Comparison of ENCODE assay signal across 17 mouse cellular contexts in the genomic region with DNA sequence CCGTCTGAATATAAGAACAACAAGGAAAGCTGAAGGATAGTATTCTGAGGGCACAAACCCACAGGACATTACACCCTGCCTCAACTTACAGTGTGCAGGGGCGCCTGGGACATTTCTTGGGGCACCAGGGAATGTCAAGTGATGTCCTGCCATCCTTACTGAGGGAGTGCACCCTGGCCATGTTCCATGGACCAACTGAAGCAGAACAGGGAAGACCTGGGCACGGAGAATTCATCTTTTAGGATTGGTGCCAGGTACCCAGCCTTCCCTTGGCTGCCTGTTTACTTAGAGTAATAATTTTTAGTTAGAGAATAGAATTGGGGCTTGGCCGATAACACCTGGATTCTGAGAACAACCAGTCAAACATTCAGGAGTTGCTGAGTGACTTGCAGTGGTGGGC. TPM values are rescaled to one million over a fixed set of nuclear protein-coding genes. Genes with fewer than 3 reads are reported as not detected.
A peak's percentile ranks its signal among the peaks of the same experiment; 100 is the strongest.
DNase-seq lines count a peak whose midpoint lies in the region; ATAC-seq and TF ChIP-seq lines count a peak whose summit lies in the region.
"Had no signal": no experiment of that assay in that cellular context is flagged by ENCODE, and none has a peak within 500 bp of the region (broad histone marks: within the 10 kb centered on the region; RNA-seq: fewer than 3 reads in every experiment).

No protein-coding gene starts in this region.

- H3K9ac ChIP-seq in kidney, embryonic 15.5 days = no peak overlapping the region
- no peak overlapping the region for H3K9ac ChIP-seq in stomach, postnatal 0 days (ENCODE audit: low read length)
- H3K9ac ChIP-seq: embryonic facial prominence, embryonic 12.5 days; forebrain, embryonic 15.5 days; heart, embryonic 13.5 days; hindbrain, embryonic 15.5 days had no signal

- peak; percentile 50 to 53 for DNase-seq in cerebellum, postnatal 14 days
- DNase-seq in cerebellum, adult 11 months = no peak
- DNase-seq in kidney, adult 2 months = peak; percentile 92
- peak; percentile 72 for DNase-seq in kidney, postnatal 14 days
- no peak for DNase-seq in retina, embryonic 14.5 days (ENCODE audit: low spot score)
- no peak for DNase-seq in stomach, postnatal 0 days (ENCODE audit: low spot score)
- no peak for DNase-seq in thymus, postnatal 36 days
- DNase-seq: adrenal gland, postnatal 10 days; cerebellum, adult 18-20 months; cerebellum, postnatal 25 days; gastrocnemius, postnatal 14 days; heart, postnatal 36 days had no signal

- TF ChIP-seq EP300 in stomach, postnatal 0 days (optimal IDR thresholded peaks at IDR 0.05) = no peak

- no peak overlapping the region for H3K4me2 ChIP-seq in kidney, embryonic 15.5 days
- H3K4me2 ChIP-seq in stomach, postnatal 0 days (replicated peaks; ENCODE audit: low read depth) = no peak overlapping the region
- H3K4me2 ChIP-seq: embryonic facial prominence, embryonic 12.5 days; forebrain, embryonic 15.5 days; heart, embryonic 13.5 days; hindbrain, embryonic 15.5 days had no signal

- H3K27me3 ChIP-seq in kidney, adult 2 months (replicated peaks; ENCODE audit: control insufficient read depth, insufficient read depth, low read length) = no peaks in the 10 kb centered on the region
- H3K27me3 ChIP-seq in kidney, embryonic 15.5 days = no peaks in the 10 kb centered on the region
- H3K27me3 ChIP-seq in stomach, postnatal 0 days (ENCODE audit: control insufficient read depth, insufficient read depth, low read length) = 0 out of 2 replicates have a peak, but pooled peaks cover 2% of the 10 kb centered on the region
- H3K27me3 ChIP-seq: embryonic facial prominence, embryonic 12.5 days; forebrain, embryonic 15.5 days; hindbrain, embryonic 15.5 days had no signal

- no peaks in the 10 kb centered on the region for H3K36me3 ChIP-seq in kidney, adult 2 months (ENCODE audit: control insufficient read depth, insufficient read depth, low read length)
- peaks cover 35% of the 10 kb centered on the region for H3K36me3 ChIP-seq in kidney, embryonic 15.5 days
- H3K36me3 ChIP-seq in stomach, postnatal 0 days (ENCODE audit: control insufficient read depth, insufficient read depth, low read length) = no peaks in the 10 kb centered on the region
- H3K36me3 ChIP-seq: forebrain, embryonic 15.5 days; hindbrain, embryonic 15.5 days had no signal

- ATAC-seq in kidney, embryonic 15.5 days (replicated peaks; ENCODE audit: low FRiP score) = no peak
- ATAC-seq in stomach, postnatal 0 days (ENCODE audit: low FRiP score, low TSS enrichment) = no peak
- ATAC-seq: forebrain, embryonic 15.5 days had no signal

- H3K27ac ChIP-seq in kidney, adult 2 months (ENCODE audit: insufficient read depth, low read depth, low read length) = peak overlapping the region; percentile 75
- H3K27ac ChIP-seq in kidney, embryonic 15.5 days = peak overlapping the region; percentile 70
- no peak overlapping the region for H3K27ac ChIP-seq in stomach, postnatal 0 days (replicated peaks)
- H3K27ac ChIP-seq: embryonic facial prominence, embryonic 12.5 days; forebrain, embryonic 15.5 days; heart, embryonic 13.5 days; hindbrain, embryonic 15.5 days had no signal

- H3K4me3 ChIP-seq in kidney, adult 2 months (ENCODE audit: insufficient read depth, low read depth, low read length) = no peak overlapping the region
- H3K4me3 ChIP-seq in kidney, embryonic 15.5 days (replicated peaks) = no peak overlapping the region
- H3K4me3 ChIP-seq in stomach, postnatal 0 days (ENCODE audit: low read depth, low read length) = no peak overlapping the region
- H3K4me3 ChIP-seq: embryonic facial prominence, embryonic 12.5 days; forebrain, embryonic 15.5 days; heart, embryonic 13.5 days; hindbrain, embryonic 15.5 days had no signal

- peaks cover 44% of the 10 kb centered on the region for H3K4me1 ChIP-seq in kidney, adult 2 months (ENCODE audit: control insufficient read depth, insufficient read depth, low read length)
- peaks cover 25% of the 10 kb centered on the region for H3K4me1 ChIP-seq in kidney, embryonic 15.5 days
- H3K4me1 ChIP-seq in stomach, postnatal 0 days (replicated peaks; ENCODE audit: control insufficient read depth, insufficient read depth) = no peaks in the 10 kb centered on the region

- H3K9me3 ChIP-seq in kidney, embryonic 15.5 days (replicated peaks) = no peaks in the 10 kb centered on the region
- H3K9me3 ChIP-seq in stomach, postnatal 0 days (ENCODE audit: control insufficient read depth, low read length) = no peaks in the 10 kb centered on the region
- H3K9me3 ChIP-seq: embryonic facial prominence, embryonic 12.5 days; forebrain, embryonic 15.5 days; heart, embryonic 13.5 days; hindbrain, embryonic 15.5 days had no signal

- no peak for TF ChIP-seq POLR2A in kidney, adult 2 months (IDR thresholded peaks at IDR 0.05; ENCODE audit: low read depth, low read length)

- WGBS in kidney, adult 2 months = 49% methylated on average over 4 of the region's 4 CpGs
- 78% methylated on average over 4 of the region's 4 CpGs for WGBS in kidney, embryonic 15.5 days
- 70% methylated on average over 4 of the region's 4 CpGs for WGBS in stomach, postnatal 0 days

- no peak for TF ChIP-seq CTCF in kidney, adult 2 months (conservative IDR thresholded peaks at IDR 0.05; ENCODE audit: insufficient read depth, insufficient read length, low read depth, low read length)
- no peak for TF ChIP-seq CTCF in stomach, postnatal 0 days (IDR thresholded peaks at IDR 0.05; ENCODE audit: low read depth)

RNA-seq across cellular contexts. Expression of a gene that starts 4.6 kb away (rescaled TPM):
- 95.8 and 101 TPM in 2 replicates for polyA plus RNA-seq in kidney, adult 2 months (2012; rRNA removed)
- polyA plus RNA-seq in kidney, embryonic 15.5 days (2015; fragmentation: Nextera tagmentation; extraction: Ambion mirVana) = 21.9 and 24.4 TPM in 2 replicates
- 3.8 and 4.5 TPM in 2 replicates for polyA plus RNA-seq in stomach, postnatal 0 days (2015; fragmentation: Nextera tagmentation; extraction: Ambion mirVana)

RNA-seq across cellular contexts. Expression of a gene that starts 6.2 kb away (rescaled TPM):
- 29.0 and 36.4 TPM in 2 replicates for polyA plus RNA-seq in kidney, adult 2 months (2012; rRNA removed)
- polyA plus RNA-seq in kidney, embryonic 15.5 days (2015; fragmentation: Nextera tagmentation; extraction: Ambion mirVana) = 22.5 and 22.8 TPM in 2 replicates
- polyA plus RNA-seq in stomach, postnatal 0 days (2015; fragmentation: Nextera tagmentation; extraction: Ambion mirVana) = 4.0 and 4.2 TPM in 2 replicates

Comparison
In these comparisons a context has a peak if more than half of its experiments do, and no peak if none do; other contexts are left out.
1. DNase-seq: peak in cerebellum, postnatal 14 days (2 of 2), kidney, adult 2 months (single experiment) and kidney, postnatal 14 days (single experiment); none in cerebellum, adult 11 months (single experiment), retina, embryonic 14.5 days (single experiment), stomach, postnatal 0 days (single experiment) and thymus, postnatal 36 days (0 of 2).